Mouse (Mus musculus) spleen, adult 12 weeks (tissue): ENCODE measurements around the gene Tshz2.

Experiments used
- DNase-seq: peaks from one replicate; pipeline ENCODE4 v3.0.0; 2022; ENCODE audit warnings: low spot score

The Tshz2 gene

GRCm38 (mm10) chr2:169943727-169944126, 310.9 kb downstream of the Tshz2 start:
- no peak for DNase-seq

DNA sequence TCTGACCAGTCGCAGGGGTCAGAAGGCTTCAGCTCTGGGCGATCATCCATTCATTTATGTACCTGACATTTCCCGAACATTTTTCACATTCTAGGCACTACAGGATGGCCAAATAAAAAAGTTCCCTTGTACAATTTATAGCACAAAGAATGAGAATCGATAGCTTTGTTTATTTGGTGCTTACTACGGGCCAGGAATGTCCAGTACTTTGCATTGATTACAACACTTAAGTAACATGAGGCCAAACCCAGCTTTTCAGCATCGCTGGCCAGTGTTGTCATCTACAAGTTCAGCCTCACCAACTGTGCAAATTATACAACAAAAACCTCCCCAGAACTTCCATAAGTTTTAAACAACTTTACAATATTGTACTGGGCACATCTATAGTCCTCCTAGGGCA, 315.3 kb downstream of the Tshz2 start:
- no peak for DNase-seq

GRCm38 (mm10) chr2:169951041-169951440, 318.2 kb downstream of the Tshz2 start:
- DNase-seq = no peak

GRCm38 (mm10) chr2:169952981-169953380, 320.2 kb downstream of the Tshz2 start:
- DNase-seq = no peak

DNA sequence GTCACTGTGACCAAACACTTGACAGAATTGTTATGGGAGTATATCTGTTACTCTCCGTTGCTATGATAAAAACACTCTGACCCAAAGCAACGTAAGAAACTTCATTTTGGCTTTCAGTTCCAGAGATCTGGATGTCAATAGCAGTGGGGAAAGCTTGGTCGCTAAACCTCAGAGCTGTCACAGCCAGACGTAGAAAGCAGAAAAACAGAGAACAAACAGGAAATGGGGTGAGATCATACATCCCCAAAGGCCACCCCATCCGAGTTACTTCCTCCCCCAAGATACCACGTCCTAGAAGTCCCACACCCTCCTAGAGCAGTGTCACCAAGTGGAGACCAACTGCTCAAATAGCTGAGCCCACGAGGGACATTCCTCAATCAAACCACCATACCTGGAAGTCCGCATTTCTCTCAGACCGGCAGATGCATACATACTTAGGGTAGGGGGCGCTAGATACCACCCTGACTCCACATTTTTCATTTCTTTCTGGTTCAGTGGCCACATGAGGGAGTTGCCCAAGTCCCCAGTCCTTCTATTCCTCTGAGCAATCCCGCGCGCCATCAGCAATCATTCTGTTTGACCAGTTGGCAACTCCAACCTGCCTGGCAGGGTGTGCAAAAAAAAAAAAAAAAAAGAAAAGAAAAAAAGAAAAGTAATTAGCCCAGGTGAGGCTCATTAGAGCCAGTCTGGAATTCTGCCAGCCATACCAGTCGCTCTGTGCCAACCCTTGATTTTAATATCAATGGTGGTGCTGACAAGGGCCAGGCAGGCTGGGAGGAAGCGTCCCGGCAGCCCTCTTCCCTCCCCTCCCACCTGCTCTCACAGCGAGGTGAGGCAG, 326.1 kb downstream of the Tshz2 start:
- DNase-seq = no peak

- no peak for DNase-seq
These were observed 328.8 kb downstream of the Tshz2 start for GRCm38 (mm10) chr2:169961463-169962230.

- no peak for DNase-seq
These were observed 329.4 kb downstream of the Tshz2 start for GRCm38 (mm10) chr2:169962231-169962600.

- DNase-seq = no peak
These were observed 330.0 kb downstream of the Tshz2 start for GRCm38 (mm10) chr2:169962776-169963175.

- no peak for DNase-seq
These were observed 337.7 kb downstream of the Tshz2 start for GRCm38 (mm10) chr2:169970481-169970880.

DNA sequence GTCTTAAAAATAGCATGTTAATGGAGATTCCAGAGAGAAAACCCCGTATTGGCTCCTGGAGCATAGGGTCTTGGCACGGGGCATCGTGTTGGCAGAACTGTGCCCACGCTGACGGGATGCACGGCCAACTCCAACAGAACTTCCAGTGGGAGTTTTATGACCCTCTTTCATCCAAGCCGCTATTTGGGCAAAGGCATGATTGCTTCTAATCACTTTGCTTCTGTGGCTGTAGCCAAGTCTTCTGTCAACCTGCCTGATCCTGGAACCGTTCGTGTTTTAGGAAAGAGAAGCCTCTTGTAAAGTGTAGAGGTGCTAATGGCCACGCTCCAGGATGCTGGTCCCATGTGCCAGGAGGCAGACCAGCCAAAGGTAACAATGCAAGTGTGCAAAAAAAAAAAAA, 350.1 kb downstream of the Tshz2 start:
- no peak for DNase-seq

GRCm38 (mm10) chr2:169987186-169987585, 354.4 kb downstream of the Tshz2 start:
- no peak for DNase-seq

DNA sequence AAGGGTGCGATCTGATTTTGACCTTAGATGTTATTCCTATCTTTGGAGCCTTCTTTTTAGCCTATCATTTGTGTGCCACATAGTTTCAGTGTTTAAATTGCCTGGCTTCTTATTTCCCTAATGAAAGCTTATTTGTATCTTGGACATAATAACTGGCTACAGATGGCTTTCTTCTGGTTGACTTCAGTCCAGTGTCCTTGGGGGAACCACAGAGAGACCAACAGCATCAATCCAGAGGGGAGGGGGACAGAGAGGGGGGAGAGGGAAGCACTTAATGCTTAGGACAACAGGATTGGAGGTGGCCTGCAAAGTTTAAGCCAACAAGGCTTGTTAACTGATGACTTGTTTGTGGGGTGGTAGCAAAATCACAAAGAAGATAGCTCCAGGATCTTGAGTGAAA, 356.4 kb downstream of the Tshz2 start:
- no peak for DNase-seq

- DNase-seq = no peak
These were observed 358.2 kb downstream of the Tshz2 start for GRCm38 (mm10) chr2:169990991-169991390.

DNA sequence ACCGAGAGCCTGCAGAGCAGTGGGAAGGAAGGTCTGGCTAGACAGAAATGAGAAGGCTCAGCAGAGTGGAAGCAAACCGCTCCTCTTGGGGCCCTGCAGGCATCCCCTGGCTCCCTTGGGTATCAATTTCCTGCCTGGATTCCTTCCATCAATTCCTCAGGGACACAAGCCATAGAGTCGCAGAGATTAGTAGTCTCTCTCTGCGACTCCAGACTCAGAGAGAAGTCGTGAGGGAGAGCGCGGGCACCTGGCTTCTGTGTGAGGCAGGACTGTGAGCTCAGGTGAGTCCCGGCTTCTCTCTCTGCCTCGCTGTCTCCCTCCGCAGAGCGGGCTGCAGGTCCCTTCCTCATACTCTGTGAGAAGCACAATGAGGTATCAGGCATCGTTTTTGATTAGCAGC, 363.2 kb downstream of the Tshz2 start:
- DNase-seq = no peak

DNA sequence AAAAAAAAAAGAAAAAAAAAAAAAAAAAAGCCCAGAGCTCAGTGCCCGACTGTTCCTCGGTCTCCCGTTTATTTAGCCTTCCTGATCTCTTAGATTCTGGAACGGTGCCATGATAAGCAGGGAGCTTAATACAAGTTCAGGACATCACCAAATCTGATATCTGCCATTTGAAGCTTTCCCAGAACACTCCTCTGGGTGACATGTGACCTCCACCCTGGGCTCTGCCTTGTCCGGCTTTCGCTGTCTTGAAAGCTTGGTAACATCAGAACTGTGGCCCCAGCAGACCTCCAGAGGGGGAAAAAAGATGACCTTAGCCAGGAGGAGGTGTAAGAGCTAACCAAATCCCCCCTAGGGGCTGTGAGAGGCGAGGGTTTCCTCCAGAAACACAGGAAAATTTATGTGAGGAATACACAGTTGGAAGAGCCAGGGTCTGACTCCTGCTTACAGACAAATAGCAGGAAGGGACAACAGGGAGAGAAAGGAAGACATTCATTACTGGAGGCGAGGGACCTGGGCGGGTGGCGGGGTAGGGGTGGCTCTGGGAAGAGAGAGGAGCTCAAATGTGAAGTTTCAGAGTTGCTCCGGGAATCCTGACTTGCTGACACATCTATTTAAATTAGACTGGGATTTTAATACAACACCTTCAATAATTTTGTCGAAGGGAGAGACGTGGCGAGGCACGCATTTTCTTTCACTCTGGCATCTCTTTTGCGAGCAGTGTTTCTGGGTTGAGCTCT, 363.9 kb downstream of the Tshz2 start:
- DNase-seq = no peak

DNA sequence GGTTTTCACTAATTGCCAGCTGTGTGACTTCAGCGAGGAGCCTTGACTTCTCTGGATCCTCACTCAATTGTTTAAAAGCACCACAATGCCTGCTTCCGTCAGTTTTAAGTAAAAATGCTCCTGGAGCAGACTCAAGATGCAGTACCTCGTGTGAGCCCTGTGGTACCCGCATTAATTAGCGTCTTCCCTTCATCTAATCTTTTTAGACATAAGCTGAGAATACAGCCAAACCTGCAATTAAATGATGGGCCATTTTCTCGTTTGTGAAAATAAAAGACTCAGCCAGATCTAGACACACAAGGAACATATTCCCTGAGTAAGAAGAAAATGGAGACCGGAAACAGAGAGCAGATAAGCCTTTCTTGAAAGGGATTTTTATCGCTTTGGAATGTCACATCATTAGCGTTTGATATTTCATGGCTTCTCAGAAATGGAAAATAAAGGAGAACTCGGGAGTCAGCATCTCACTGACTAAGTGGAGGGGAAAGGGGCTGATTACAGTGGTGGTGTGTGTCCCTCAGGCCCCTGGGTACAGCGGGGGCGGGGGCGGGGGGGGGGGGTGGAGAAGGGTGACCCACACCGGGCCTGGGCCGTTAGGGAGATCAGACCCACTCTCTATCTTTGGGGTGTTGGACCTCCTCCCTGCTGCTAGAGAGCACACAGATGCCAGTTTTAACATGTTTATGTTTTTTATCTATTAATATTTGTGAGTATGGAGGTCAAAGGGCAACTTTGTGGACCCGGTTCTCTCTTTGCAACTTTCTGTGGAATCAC, 364.6 kb downstream of the Tshz2 start:
- no peak for DNase-seq

GRCm38 (mm10) chr2:169998878-169999337, 366.1 kb downstream of the Tshz2 start:
- DNase-seq = no peak

DNA sequence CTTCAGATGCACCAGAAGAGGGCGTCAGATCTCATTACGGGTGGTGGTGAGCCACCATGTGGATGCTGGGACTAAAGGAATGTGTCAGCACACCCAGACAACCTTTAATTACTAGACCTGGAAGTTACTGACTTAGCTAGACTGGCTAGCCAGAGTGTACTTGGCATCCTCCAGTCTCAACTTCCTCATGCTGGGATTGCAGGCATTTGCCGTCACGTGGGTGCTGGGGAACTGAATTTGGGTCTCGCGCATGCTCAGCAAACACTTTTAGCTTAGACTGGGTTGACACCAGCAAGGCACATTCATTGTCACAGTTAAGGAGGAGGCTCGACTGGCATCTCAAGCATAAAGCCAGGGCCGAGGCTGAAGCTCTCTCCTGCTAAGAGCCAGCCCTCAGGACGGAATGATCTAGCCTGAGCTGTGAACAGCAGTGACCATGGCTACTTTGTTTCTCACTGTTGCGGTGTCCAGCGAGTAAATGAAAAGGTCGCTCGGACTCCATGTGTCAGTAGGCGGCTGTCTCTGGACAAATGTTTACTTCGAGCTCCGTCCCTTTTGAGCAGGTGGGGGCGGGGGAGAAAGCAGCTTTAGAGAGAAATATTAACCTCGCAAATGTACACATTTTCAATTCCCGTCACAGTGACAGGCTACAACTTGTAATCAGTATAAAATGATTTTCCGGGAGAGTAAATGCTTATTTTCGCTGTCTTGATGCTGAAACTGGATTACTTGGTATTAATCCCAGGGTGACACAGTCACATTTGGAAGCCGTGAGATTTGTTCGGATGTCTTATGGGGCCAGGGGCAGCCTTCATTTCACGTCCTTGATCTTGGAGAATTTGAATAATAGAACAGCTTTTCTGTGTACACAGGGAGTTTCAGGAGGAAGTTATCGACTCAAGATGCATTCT, 370.0 kb downstream of the Tshz2 start:
- DNase-seq = no peak

DNA sequence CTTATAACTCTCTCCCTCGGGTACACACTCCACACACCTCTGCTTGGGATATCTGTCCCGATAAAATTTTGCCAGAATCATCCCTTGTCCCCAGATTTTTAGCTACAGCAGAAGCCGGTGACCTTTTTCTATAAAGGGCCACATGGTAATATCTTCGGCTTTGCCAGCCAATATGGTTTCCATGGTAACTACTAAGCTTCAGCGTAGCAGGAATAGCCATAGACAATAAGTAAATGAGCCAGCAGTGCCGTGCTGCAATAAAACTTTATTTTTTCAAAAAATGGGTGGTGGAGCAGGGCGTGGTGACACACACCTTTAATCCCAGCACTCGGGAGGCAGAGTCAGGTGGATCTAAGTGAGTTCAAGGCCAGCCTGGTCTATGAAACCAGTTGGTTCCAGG, 370.9 kb downstream of the Tshz2 start:
- DNase-seq = no peak

GRCm38 (mm10) chr2:170006829-170007228, 374.0 kb downstream of the Tshz2 start:
- no peak for DNase-seq
